Mouse (Mus musculus) heart, embryonic 13.5 days (tissue): ENCODE data around the gene Sptan1. TPM values are rescaled to one million over a fixed set of nuclear protein-coding genes. Genes with fewer than 3 reads are reported as not detected.

Experiments
- ATAC-seq: fragments of 200-750 bp; cut with Nextera tagmentation; 2 replicates; pipeline ENCODE4 v1.8.0; 2017; ENCODE audit warnings: moderate TSS enrichment; ENCODE audit not compliant: insufficient number of reproducible peaks, low FRiP score, low TSS enrichment; ENCODE audit errors: extremely low read depth
- H3K27ac ChIP-seq: fragments of 300-500 bp; sonication (generic); replicated peaks from 2 replicates; pipeline ENCODE4 v1.5.1; 2015; ENCODE audit warnings: moderate library complexity, mild to moderate bottlenecking, inconsistent platforms
- H3K27me3 ChIP-seq: fragments of 300-500 bp; sonication (generic); replicated peaks from 2 replicates; pipeline ENCODE4 v1.6.1; 2015; ENCODE audit warnings: mild to moderate bottlenecking, inconsistent platforms
- H3K36me3 ChIP-seq: fragments of 300-500 bp; sonication (generic); 2 replicates; pipeline ENCODE4 v1.6.1; 2015; ENCODE audit warnings: mild to moderate bottlenecking, inconsistent platforms
- H3K4me1 ChIP-seq: fragments of 300-500 bp; sonication (generic); 2 replicates; pipeline ENCODE4 v1.6.1; 2015; ENCODE audit warnings: inconsistent platforms
- H3K4me2 ChIP-seq: fragments of 300-500 bp; sonication (generic); 2 replicates; pipeline ENCODE4 v1.6.1; 2015; ENCODE audit warnings: inconsistent platforms, mild to moderate bottlenecking, moderate library complexity
- H3K4me3 ChIP-seq: fragments of 300-500 bp; sonication (generic); 2 replicates; pipeline ENCODE4 v1.5.1; 2015; ENCODE audit warnings: moderate library complexity, mild to moderate bottlenecking, inconsistent platforms
- H3K9ac ChIP-seq: fragments of 300-500 bp; sonication (generic); 2 replicates; pipeline ENCODE4 v1.6.1; 2015; ENCODE audit warnings: inconsistent platforms, mild to moderate bottlenecking, moderate library complexity
- H3K9me3 ChIP-seq: fragments of 300-500 bp; sonication (generic); 2 replicates; pipeline ENCODE4 v1.6.1; 2016; ENCODE audit warnings: inconsistent platforms
- WGBS: fragments of 180-500 bp; shearing (Covaris S2); methylation state at CpG from one replicate; pipeline ENCODE4 v1.1.7; 2015; ENCODE audit warnings: mixed read lengths; 5-methylcytosine and 5-hydroxymethylcytosine counted together
- polyA plus RNA-seq: library from polyadenylated mRNA; unstranded; fragments of >200 nt; fragmentation: Nextera tagmentation; extraction: Ambion mirVana; gene quantifications from 2 replicates; pipeline ENCODE4 v1.2.1, GENCODE M21; 2015

Sptan1 gene
- polyA plus RNA-seq, result 86.6 and 89.5 TPM in 2 replicates

DNA sequence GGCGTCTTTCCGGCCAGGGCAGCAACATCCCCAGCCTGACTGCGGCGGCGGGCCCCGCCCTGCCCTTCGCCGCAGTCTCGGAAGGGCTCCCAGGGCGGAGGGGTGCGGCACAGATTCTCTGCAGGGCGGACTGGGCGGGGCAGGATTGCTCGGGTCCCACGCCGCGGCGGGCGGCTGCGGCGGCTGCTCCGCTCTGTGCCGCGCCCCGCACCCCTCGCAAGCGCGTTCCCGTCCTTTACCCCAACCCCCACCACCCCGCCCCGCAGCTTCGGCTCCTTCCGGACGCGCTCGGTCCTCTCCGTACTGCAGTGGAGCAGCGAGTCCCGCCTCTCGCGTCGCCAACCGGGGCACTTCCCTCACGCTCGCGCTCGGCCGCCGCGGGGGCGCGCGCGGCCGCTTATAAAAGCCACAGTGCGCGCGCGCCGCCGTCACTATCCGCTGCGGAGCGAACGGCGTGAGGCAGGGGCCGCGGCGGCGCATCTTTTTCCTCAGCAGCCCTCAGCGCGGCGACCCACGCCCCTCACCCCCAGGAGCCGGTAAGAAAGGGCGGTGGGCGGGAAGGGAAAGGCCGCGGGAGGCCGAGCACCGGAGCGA is at the start of gene Sptan1:
TSS of gene Sptan1 (plus strand) at position 311 of the 594 bp plus-strand sequence.
- H3K4me2 ChIP-seq, result peak within 1 kb of the TSS; percentile 71
- under 1% methylated on average over 74 of the region's 82 CpGs for WGBS
- no peaks in the 10 kb centered on the region for H3K27me3 ChIP-seq
- peak within 1 kb of the TSS; percentile 100 for H3K9ac ChIP-seq
- ATAC-seq, result peak; percentile 94
- H3K4me1 ChIP-seq, result peaks cover 56% of the 10 kb centered on the region
- peak within 1 kb of the TSS; percentile 96 for H3K4me3 ChIP-seq
- H3K9me3 ChIP-seq, result no peaks in the 10 kb centered on the region
- peak within 1 kb of the TSS; percentile 96 for H3K27ac ChIP-seq
- peaks cover 24% of the 10 kb centered on the region for H3K36me3 ChIP-seq

DNA sequence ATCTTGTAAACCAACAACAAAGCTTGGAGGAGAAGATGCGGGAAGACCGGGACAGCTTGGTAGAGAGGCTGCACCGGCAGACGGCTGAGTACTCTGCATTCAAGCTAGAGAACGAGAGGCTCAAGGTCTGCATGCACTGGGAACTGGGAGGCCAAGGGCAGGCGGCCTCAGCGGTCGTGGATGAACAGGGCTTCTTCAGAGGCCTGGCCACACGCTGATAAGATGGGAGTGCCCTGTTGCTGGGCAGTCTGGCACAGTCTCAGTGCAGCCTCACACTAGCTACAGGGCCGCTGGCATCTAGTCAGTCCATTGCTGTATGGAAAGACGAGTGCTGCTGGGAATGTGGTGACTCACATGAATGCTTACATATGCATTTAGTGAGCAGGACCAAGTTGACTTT is 47.7 kb upstream of the Sptan1 start:
- ATAC-seq, result no peak
- Histone ChIP-seq H3K9me3 (no peaks in the 10 kb centered on the region), H3K4me2 (no peak overlapping the region), H3K4me1 (peaks cover 6% of the 10 kb centered on the region), H3K9ac (no peak overlapping the region), H3K4me3 (no peak overlapping the region), H3K27ac (no peak overlapping the region), H3K27me3 (no peaks in the 10 kb centered on the region), H3K36me3 (peaks cover 94% of the 10 kb centered on the region)
- WGBS, result 85% methylated on average over 11 of the region's 11 CpGs

DNA sequence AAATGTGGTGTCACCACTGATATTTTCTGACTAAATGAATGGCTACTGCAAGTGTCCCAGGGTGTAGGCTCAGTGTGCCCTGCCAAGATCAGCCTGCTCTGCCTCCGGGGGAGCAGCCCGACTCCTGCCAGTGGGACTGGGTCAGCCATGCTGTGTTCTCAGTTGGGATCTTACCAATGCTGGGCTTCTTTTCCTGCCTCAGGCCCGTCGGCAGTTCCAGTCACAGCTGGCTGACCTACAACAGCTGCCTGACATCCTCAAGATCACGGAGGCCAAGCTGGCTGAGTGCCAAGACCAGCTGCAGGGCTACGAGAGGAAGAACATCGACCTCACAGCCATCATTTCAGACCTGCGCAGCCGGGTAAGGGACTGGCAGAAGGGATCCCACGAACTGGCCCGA is 43.3 kb upstream of the Sptan1 start:
- Histone ChIP-seq H3K27ac (no peak overlapping the region), H3K36me3 (peaks cover 95% of the 10 kb centered on the region), H3K9ac (0 out of 2 replicates have a peak overlapping the region, but pooled peaks have one; percentile 1), H3K27me3 (no peaks in the 10 kb centered on the region), H3K9me3 (no peaks in the 10 kb centered on the region), H3K4me3 (no peak overlapping the region), H3K4me1 (peaks cover 6% of the 10 kb centered on the region), H3K4me2 (no peak overlapping the region)
- WGBS, result 41% methylated on average over 11 of the region's 11 CpGs
- ATAC-seq, result no peak

DNA sequence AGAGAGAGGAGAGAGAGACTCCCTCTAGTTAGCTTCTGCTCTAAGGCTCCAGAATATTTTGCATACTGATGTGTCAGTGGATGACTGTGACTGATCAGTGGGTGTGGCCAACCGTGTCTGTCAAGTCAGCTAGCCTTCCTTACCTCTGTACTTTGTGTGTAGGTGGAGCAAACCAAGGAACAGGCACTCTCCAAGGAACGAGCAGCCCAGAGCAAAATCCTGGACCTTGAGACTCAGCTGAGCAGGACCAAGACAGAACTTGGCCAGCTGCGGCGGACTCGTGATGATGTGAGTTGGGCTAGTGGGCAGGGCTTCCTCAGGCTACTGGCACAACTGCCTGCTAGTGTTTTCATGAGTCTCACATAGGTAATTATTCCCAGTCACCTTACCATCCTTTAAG is 38.8 kb upstream of the Sptan1 start:
- 87% methylated on average over 5 of the region's 5 CpGs for WGBS
- Histone ChIP-seq H3K4me2 (no peak overlapping the region), H3K27me3 (no peaks in the 10 kb centered on the region)

DNA sequence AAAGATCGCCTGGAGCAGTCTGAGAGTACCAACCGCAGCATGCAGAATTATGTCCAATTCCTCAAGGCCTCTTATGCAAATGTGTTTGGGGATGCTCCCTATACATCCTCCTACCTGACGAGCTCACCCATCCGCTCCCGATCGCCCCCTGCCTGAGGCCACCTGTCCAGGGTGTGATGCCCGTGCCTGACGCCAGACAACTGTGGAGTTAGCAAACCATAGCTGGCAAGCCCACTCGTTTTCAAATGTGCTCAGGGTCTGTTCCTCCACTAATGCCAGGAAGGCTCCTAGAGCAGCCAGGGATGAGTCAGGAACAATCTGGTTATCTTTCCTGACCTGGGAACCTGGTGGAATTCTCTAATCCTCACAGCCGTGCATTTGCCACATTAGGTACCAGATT is 34.9 kb upstream of the Sptan1 start:
- Histone ChIP-seq H3K27me3 (no peaks in the 10 kb centered on the region), H3K36me3 (peaks cover 62% of the 10 kb centered on the region), H3K9me3 (no peaks in the 10 kb centered on the region), H3K4me3 (no peak overlapping the region), H3K27ac (no peak overlapping the region), H3K9ac (no peak overlapping the region), H3K4me1 (no peaks in the 10 kb centered on the region), H3K4me2 (no peak overlapping the region)
- no peak for ATAC-seq
- WGBS, result 87% methylated on average over 10 of the region's 10 CpGs

More for the DNA sequence above, 38.8 kb upstream of the Sptan1 start:
- H3K36me3 ChIP-seq, result peaks cover 99% of the 10 kb centered on the region
- ATAC-seq, result no peak
- H3K9ac ChIP-seq, result no peak overlapping the region
- H3K4me3 ChIP-seq, result no peak overlapping the region
- H3K27ac ChIP-seq, result no peak overlapping the region
- H3K9me3 ChIP-seq, result no peaks in the 10 kb centered on the region
- H3K4me1 ChIP-seq, result peaks cover 6% of the 10 kb centered on the region

DNA sequence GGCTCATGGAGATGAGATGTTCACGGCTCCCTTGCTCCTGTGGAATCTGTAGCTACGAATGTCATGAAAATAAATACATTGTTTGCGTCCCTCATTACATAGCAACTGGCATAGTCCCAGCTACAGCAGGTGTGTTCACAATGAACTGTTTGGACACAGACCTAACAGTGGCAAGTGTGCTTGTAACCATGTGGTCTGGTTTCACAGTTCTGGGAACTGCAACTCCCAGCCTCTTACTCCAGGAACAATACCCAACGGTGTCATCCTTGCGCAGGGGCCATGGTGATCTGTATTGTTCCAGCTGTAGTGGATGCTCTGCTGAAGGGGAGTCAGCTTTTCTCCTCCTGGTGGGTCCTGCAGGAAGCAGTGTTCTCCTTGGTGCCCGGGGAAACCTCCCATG is 34.2 kb upstream of the Sptan1 start:
- WGBS, result 88% methylated on average over 6 of the region's 6 CpGs
- Histone ChIP-seq H3K9ac (no peak overlapping the region), H3K27me3 (no peaks in the 10 kb centered on the region), H3K4me1 (peaks cover 6% of the 10 kb centered on the region), H3K4me2 (no peak overlapping the region), H3K27ac (no peak overlapping the region), H3K4me3 (no peak overlapping the region), H3K9me3 (no peaks in the 10 kb centered on the region), H3K36me3 (peaks cover 55% of the 10 kb centered on the region)
- no peak for ATAC-seq

DNA sequence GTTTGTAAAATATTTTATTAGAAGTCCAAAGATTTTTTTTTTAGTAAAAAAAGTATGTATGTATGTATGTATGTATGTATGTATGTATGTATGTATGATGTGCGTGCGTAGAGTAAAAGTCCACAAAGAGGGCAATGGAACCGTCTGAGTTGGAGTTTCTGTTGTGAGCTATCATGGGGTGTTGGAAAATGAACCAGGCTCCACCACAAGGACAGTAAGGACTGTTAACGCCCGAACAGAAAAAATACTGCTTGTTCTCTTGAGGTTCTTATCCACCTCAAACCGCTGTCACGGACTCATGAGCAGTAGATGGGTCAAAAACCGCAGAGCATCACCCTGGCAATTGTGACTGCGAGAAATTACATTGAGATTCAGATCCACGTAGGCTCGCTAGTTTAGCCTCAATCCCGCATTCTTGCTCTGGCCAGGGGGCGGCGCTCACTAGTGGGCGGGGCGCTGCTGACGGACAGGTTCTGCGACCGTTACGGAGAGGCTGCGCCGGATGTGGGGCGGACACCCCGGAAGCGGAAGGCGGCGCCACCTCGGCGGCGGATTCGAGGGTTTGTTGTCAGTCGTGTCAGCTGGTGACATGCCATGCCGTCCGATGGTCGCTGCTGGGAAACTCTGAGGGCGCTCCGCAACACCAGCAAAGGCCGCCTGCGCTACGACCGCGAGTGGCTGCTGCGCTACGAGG is 30.3 kb upstream of the Sptan1 start, which contains the start of gene Gle1:
TSS of gene Gle1 (plus strand) at position 521 of the 694 bp plus-strand sequence.
- Histone ChIP-seq H3K36me3 (peaks cover 50% of the 10 kb centered on the region), H3K9me3 (no peaks in the 10 kb centered on the region), H3K4me3 (peak within 1 kb of the TSS; percentile 89), H3K4me2 (peak within 1 kb of the TSS; percentile 82), H3K27ac (peak within 1 kb of the TSS; percentile 83), H3K27me3 (no peaks in the 10 kb centered on the region), H3K4me1 (peaks cover 8% of the 10 kb centered on the region), H3K9ac (peak within 1 kb of the TSS; percentile 84)
- 3% methylated on average over 44 of the region's 44 CpGs for WGBS
- peak; percentile 88 for ATAC-seq

DNA sequence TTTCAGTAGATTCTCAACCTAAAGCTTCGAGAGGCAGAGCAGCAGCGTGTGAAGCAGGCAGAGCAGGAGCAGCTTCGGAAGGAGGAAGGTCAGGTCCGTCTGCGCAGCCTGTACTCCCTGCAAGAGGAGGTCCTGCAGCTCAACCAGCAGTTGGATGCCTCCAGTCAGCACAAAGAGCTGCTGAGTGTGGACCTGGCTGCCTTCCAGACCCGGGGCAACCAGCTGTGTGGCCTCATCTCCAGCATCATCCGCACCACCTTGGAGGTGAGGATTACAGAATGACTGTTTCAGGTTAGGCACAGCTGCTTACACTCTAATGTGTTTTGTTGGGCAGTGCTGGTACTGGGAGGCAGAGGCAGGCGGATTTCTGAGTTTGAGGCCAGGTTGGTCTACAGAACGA is 25.3 kb upstream of the Sptan1 start:
- WGBS, result 91% methylated on average over 9 of the region's 9 CpGs
- no peak for ATAC-seq

DNA sequence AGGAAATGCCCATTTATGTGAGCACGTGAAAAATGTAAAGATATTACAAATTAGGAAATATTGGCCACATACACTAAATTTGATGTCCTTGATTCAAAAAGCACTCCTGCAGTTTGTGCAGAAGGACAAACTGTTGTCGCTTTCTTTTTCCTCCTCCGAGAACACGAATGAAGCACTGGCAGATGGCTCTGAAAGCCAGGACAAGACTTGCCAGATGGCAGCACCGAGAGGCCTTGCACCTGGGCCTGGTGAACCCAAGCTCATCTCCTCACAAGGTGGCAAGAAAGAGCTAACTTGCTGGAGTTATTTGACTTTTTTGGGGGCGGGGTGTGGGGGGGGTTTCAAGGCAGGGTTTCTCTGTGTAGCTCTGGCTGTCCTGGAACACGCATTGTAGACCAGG is 24.5 kb upstream of the Sptan1 start:
- Histone ChIP-seq H3K36me3 (peaks cover 90% of the 10 kb centered on the region), H3K4me3 (no peak overlapping the region), H3K27me3 (no peaks in the 10 kb centered on the region), H3K4me2 (no peak overlapping the region), H3K4me1 (peaks cover 11% of the 10 kb centered on the region), H3K9ac (no peak overlapping the region), H3K9me3 (no peaks in the 10 kb centered on the region), H3K27ac (no peak overlapping the region)
- WGBS, result 91% methylated on average over 7 of the region's 7 CpGs
- ATAC-seq, result no peak

More for the DNA sequence above, 25.3 kb upstream of the Sptan1 start:
- Histone ChIP-seq H3K9me3 (no peaks in the 10 kb centered on the region), H3K4me2 (no peak overlapping the region), H3K27me3 (no peaks in the 10 kb centered on the region), H3K9ac (no peak overlapping the region), H3K4me1 (peaks cover 8% of the 10 kb centered on the region), H3K36me3 (peaks cover 82% of the 10 kb centered on the region), H3K27ac (no peak overlapping the region), H3K4me3 (no peak overlapping the region)

DNA sequence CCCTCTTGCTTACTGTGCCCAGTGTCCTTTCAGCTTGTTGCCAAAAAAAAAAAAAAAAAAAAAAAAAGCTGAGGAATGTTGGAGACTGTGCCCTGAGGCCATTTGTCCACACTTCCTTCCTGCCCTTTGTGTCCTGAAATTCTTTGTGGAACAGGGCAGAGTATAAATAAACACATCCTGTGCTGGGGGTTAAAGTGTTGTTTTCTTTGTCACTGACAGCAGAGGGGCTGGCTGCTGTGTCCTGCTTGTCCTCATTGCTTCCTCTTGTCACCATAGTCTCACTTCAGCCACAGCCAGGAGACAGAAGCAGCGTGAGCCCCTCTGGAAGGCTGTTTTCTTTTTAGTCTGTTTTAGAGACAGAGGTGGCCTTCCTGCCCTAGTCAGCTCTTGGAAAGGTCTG is 20.6 kb upstream of the Sptan1 start:
- WGBS, result 21% methylated on average over 1 of the region's 1 CpGs
- 0 out of 2 replicates have a peak, but pooled peaks have one; percentile 46 for ATAC-seq
- Histone ChIP-seq H3K9me3 (no peaks in the 10 kb centered on the region), H3K36me3 (peaks cover 98% of the 10 kb centered on the region), H3K27ac (peak overlapping the region; percentile 87), H3K27me3 (no peaks in the 10 kb centered on the region), H3K4me2 (0 out of 2 replicates have a peak overlapping the region, but pooled peaks have one; percentile 8), H3K4me1 (peaks cover 5% of the 10 kb centered on the region), H3K4me3 (no peak overlapping the region), H3K9ac (peak overlapping the region; percentile 48)

DNA sequence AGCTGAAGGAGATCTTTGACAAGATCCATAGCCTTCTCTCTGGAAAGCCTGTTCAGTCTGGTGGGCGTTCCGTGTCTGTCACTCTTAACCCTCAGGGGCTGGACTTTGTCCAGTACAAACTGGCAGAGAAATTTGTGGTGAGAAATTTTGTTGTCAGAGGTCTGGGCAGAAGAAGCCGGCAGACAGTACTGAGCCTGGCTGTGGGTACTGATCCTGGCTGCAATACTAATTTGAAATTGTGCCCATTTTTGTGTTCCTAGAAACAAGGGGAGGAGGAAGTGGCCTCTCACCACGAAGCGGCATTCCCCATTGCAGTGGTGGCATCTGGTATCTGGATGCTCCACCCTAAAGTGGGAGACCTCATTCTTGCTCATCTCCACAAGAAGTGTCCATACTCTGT is 16.5 kb upstream of the Sptan1 start:
- H3K27me3 ChIP-seq, result no peaks in the 10 kb centered on the region
- WGBS, result 93% methylated on average over 5 of the region's 5 CpGs
- H3K9ac ChIP-seq, result no peak overlapping the region
- no peak overlapping the region for H3K4me2 ChIP-seq
- no peak overlapping the region for H3K27ac ChIP-seq
- H3K4me3 ChIP-seq, result no peak overlapping the region
- H3K36me3 ChIP-seq, result peaks cover 96% of the 10 kb centered on the region
- H3K4me1 ChIP-seq, result peaks cover 5% of the 10 kb centered on the region
- ATAC-seq, result no peak
- no peaks in the 10 kb centered on the region for H3K9me3 ChIP-seq
